Mouse (Mus musculus) limb, embryonic 10.5 days (tissue): ENCODE results near the gene Plxna2. TPM values are rescaled to one million over a fixed set of nuclear protein-coding genes. Genes with fewer than 3 reads are reported as not detected.

Experiments used
- DNase-seq: peaks from one replicate; pipeline ENCODE4 v3.0.0-alpha.2; 2017; ENCODE audit warnings: low spot score
- H3K27ac ChIP-seq: fragments of 300-500 bp; sonication (generic); 2 replicates; pipeline ENCODE4 v1.5.1; 2016; ENCODE audit warnings: mild to moderate bottlenecking
- H3K27me3 ChIP-seq: fragments of 300-500 bp; sonication (generic); 2 replicates; pipeline ENCODE4 v1.6.1; 2016; ENCODE audit warnings: low read depth, mild to moderate bottlenecking; ENCODE audit not compliant: poor library complexity, severe bottlenecking
- H3K36me3 ChIP-seq: fragments of 300-500 bp; sonication (generic); 2 replicates; pipeline ENCODE4 v1.6.1; 2016; ENCODE audit warnings: mild to moderate bottlenecking, moderate library complexity
- H3K4me1 ChIP-seq: fragments of 300-500 bp; sonication (generic); 2 replicates; pipeline ENCODE4 v1.6.1; 2016
- H3K4me3 ChIP-seq: fragments of 300-500 bp; sonication (generic); 2 replicates; pipeline ENCODE4 v1.5.1; 2016; ENCODE audit warnings: mild to moderate bottlenecking, moderate library complexity
- H3K9me3 ChIP-seq: fragments of 300-500 bp; sonication (generic); replicated peaks from 2 replicates; pipeline ENCODE4 v1.6.1; 2016; ENCODE audit warnings: mild to moderate bottlenecking
- WGBS: fragments of 180-500 bp; shearing (Covaris S2); methylation state at CpG from one replicate; pipeline ENCODE4 v1.1.7; 2016; 5-methylcytosine and 5-hydroxymethylcytosine counted together
- polyA plus RNA-seq: library from polyadenylated mRNA; unstranded; fragments of >200 nt; fragmentation: Nextera tagmentation; extraction: Ambion mirVana; gene quantifications from 2 replicates; pipeline ENCODE4 v1.2.1, GENCODE M21; 2016

Gene Plxna2
- polyA plus RNA-seq, 1 experiment from 2014 or later, result 6.4 TPM

GRCm38 (mm10) chr1:194627286-194627685 is 9.3 kb downstream of the Plxna2 start:
- peaks cover 78% of the 10 kb centered on the region for H3K4me1 ChIP-seq
- H3K27me3 ChIP-seq, result peaks cover 17% of the 10 kb centered on the region
- no peaks in the 10 kb centered on the region for H3K9me3 ChIP-seq
- DNase-seq, result no peak
- no peak overlapping the region for H3K4me3 ChIP-seq
- H3K27ac ChIP-seq, result no peak overlapping the region; the same call in 1 of the 2 replicates
- no peaks in the 10 kb centered on the region for H3K36me3 ChIP-seq

GRCm38 (mm10) chr1:194629135-194629689 is 11.2 kb downstream of the Plxna2 start:
- Histone ChIP-seq H3K27ac (peak overlapping the region; percentile 43), H3K27me3 (0 out of 2 replicates have a peak, but pooled peaks cover 5% of the 10 kb centered on the region), H3K4me1 (peaks cover 78% of the 10 kb centered on the region), H3K9me3 (no peaks in the 10 kb centered on the region), H3K4me3 (no peak overlapping the region), H3K36me3 (no peaks in the 10 kb centered on the region)
- no peak for DNase-seq
- WGBS, result 42% methylated on average over 2 of the region's 2 CpGs

- Histone ChIP-seq H3K27ac (peak overlapping the region; percentile 19; the same call in 1 of the 2 replicates), H3K9me3 (no peaks in the 10 kb centered on the region), H3K4me3 (no peak overlapping the region), H3K36me3 (no peaks in the 10 kb centered on the region), H3K27me3 (no peaks in the 10 kb centered on the region), H3K4me1 (peaks cover 82% of the 10 kb centered on the region)
- WGBS, result 45% methylated on average over 1 of the region's 1 CpGs
- no peak for DNase-seq
Observed at GRCm38 (mm10) chr1:194630498-194631056, 12.6 kb downstream of the Plxna2 start.

GRCm38 (mm10) chr1:194631574-194631973 is 13.6 kb downstream of the Plxna2 start:
- no peaks in the 10 kb centered on the region for H3K9me3 ChIP-seq
- H3K27me3 ChIP-seq, result no peaks in the 10 kb centered on the region
- no peak overlapping the region for H3K4me3 ChIP-seq
- no peak for DNase-seq
- peaks cover 78% of the 10 kb centered on the region for H3K4me1 ChIP-seq
- no peaks in the 10 kb centered on the region for H3K36me3 ChIP-seq
- no peak overlapping the region for H3K27ac ChIP-seq
- 4% methylated on average over 1 of the region's 1 CpGs for WGBS

- WGBS, result 94% methylated on average over 1 of the region's 1 CpGs
- no peak overlapping the region for H3K27ac ChIP-seq
- peaks cover 76% of the 10 kb centered on the region for H3K4me1 ChIP-seq
- H3K27me3 ChIP-seq, result no peaks in the 10 kb centered on the region
- no peaks in the 10 kb centered on the region for H3K36me3 ChIP-seq
- H3K9me3 ChIP-seq, result no peaks in the 10 kb centered on the region
- no peak for DNase-seq
- no peak overlapping the region for H3K4me3 ChIP-seq
Observed at GRCm38 (mm10) chr1:194632029-194632428, 14.0 kb downstream of the Plxna2 start.

DNA sequence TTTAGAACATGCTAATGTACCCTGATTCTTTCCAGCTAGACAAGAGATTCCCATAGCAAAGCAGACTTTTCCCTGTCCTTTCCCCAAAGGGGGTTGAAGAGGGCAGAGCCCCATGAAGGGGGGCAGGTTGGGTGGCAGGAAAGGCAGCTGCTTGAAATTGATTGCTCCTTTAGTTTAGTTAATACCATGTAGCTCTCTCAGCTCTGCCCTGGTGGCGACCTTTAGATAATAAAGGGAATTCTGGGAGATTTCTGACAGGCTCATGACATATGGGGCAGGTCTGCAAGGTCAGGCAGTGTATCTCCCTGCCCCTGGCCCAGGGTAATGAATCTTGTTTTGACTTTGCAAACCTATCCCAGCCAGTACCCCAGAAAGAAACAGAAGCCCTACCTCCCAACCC is 17.4 kb downstream of the Plxna2 start:
- DNase-seq, result no peak
- no peak overlapping the region for H3K4me3 ChIP-seq
- WGBS, result 23% methylated on average over 1 of the region's 1 CpGs
- no peaks in the 10 kb centered on the region for H3K9me3 ChIP-seq
- H3K4me1 ChIP-seq, result peaks cover 52% of the 10 kb centered on the region
- H3K27me3 ChIP-seq, result no peaks in the 10 kb centered on the region
- no peak overlapping the region for H3K27ac ChIP-seq
- no peaks in the 10 kb centered on the region for H3K36me3 ChIP-seq

DNA sequence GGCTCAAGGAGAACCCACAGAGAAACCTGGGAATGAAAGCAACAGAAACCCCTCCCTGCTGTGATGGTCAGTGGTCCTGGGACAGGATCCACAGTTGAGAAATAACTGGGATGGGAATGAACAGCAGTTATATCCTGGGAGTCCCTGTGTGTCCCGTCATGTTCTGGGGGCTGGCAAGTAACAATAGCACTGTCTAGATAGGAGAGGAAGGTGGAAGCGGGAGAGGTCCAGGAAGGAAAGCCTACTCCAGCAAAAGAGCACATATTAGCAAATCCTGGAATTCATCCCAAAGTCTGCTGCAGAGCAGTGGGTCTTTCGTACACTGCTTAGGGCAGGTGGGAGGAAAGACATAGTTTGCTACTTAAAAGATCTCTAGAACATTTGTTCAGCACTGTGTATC is 17.9 kb downstream of the Plxna2 start:
- Histone ChIP-seq H3K9me3 (no peaks in the 10 kb centered on the region), H3K4me1 (peaks cover 50% of the 10 kb centered on the region), H3K27ac (no peak overlapping the region), H3K27me3 (no peaks in the 10 kb centered on the region), H3K4me3 (no peak overlapping the region), H3K36me3 (no peaks in the 10 kb centered on the region)
- 64% methylated on average over 3 of the region's 3 CpGs for WGBS
- DNase-seq, result no peak

GRCm38 (mm10) chr1:194637391-194638304 is 19.6 kb downstream of the Plxna2 start:
- no peak for DNase-seq
- Histone ChIP-seq H3K27me3 (no peaks in the 10 kb centered on the region), H3K9me3 (no peaks in the 10 kb centered on the region), H3K4me3 (no peak overlapping the region), H3K27ac (no peak overlapping the region), H3K4me1 (peaks cover 46% of the 10 kb centered on the region), H3K36me3 (no peaks in the 10 kb centered on the region)
- WGBS, result 32% methylated on average over 5 of the region's 5 CpGs

DNA sequence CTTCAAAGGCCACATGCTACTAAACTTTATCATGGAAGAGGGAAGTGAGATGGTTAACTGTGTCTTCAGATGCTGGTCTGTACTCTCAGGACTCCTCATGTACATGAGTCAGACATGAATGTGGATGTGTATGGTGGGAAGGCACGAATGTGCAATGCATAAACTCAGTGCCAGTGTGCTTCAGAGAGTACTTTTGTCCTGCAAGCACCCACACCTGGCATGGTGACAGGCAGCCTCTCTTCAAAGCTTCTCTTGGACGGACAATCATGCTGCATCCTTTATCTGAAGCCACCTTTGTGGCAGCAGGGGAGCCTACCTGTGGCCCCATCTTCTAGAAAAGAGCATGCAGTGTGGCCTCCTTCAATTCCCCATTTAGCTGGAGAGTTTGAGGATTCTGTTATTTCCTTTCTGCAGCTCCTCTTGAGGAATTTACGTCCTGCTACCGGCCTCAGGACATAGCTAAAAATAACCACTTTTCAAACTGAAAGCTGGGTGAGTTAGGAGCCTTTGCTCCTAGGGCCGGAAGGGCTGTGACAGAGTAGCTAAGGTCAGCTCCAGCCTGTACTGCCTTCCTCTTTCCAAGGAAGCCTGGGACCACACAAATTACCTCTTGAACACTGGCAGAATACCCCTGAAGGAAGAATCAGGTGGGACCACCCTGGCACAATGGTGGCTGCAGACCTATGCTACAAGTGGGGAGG is 23.7 kb downstream of the Plxna2 start:
- Histone ChIP-seq H3K9me3 (no peaks in the 10 kb centered on the region), H3K27ac (no peak overlapping the region), H3K27me3 (no peaks in the 10 kb centered on the region), H3K4me1 (peaks cover 25% of the 10 kb centered on the region), H3K4me3 (no peak overlapping the region), H3K36me3 (peaks cover 15% of the 10 kb centered on the region; the same call in 1 of the 2 replicates)
- DNase-seq, result no peak
- WGBS, result 55% methylated on average over 5 of the region's 5 CpGs

- Histone ChIP-seq H3K27me3 (no peaks in the 10 kb centered on the region), H3K9me3 (no peaks in the 10 kb centered on the region), H3K4me1 (peaks cover 21% of the 10 kb centered on the region), H3K4me3 (no peak overlapping the region), H3K36me3 (peaks cover 15% of the 10 kb centered on the region; the same call in 1 of the 2 replicates), H3K27ac (no peak overlapping the region)
- 74% methylated on average over 1 of the region's 1 CpGs for WGBS
- DNase-seq, result no peak
Observed at GRCm38 (mm10) chr1:194642302-194642787, 24.3 kb downstream of the Plxna2 start.

DNA sequence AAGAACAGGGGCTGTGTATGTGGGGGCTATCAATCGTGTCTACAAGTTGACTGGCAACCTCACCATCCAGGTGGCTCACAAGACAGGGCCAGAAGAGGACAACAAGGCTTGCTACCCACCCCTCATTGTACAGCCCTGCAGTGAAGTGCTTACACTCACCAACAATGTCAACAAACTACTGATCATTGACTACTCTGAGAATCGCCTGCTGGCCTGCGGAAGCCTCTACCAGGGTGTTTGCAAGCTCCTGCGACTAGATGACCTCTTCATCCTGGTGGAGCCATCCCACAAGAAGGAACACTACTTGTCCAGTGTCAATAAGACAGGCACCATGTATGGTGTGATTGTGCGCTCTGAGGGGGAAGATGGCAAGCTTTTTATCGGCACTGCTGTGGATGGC is 25.9 kb downstream of the Plxna2 start:
- H3K27me3 ChIP-seq, result no peaks in the 10 kb centered on the region
- DNase-seq, result no peak
- 91% methylated on average over 6 of the region's 6 CpGs for WGBS

DNA sequence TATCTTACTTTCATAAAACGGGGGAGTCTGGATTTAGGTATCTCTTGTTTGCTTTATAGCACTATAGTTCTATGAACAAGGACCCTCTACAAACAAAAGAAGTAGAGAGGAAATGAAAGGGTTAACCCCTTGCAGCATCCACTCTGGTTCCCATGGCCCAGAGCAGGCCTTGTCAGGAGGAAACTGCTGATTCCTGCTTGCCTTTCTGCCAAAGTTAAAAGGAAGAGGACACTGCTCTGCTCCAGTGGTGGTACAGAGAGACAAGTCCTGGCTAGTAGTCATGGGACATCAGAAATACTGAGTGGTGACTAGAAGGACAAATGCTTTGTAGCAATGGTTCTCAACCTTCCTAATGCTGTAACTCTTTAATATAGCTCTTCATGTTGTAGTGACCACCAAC is 27.9 kb downstream of the Plxna2 start:
- 90% methylated on average over 1 of the region's 1 CpGs for WGBS
- H3K36me3 ChIP-seq, result peaks cover 17% of the 10 kb centered on the region; the same call in 1 of the 2 replicates

More for the DNA sequence above, 25.9 kb downstream of the Plxna2 start:
- H3K36me3 ChIP-seq, result peaks cover 15% of the 10 kb centered on the region; the same call in 1 of the 2 replicates
- H3K27ac ChIP-seq, result no peak overlapping the region
- peaks cover 17% of the 10 kb centered on the region for H3K4me1 ChIP-seq
- H3K9me3 ChIP-seq, result no peaks in the 10 kb centered on the region
- H3K4me3 ChIP-seq, result no peak overlapping the region

More for the DNA sequence above, 27.9 kb downstream of the Plxna2 start:
- Histone ChIP-seq H3K4me1 (peaks cover 11% of the 10 kb centered on the region), H3K27me3 (no peaks in the 10 kb centered on the region), H3K9me3 (no peaks in the 10 kb centered on the region), H3K4me3 (no peak overlapping the region), H3K27ac (no peak overlapping the region)
- DNase-seq, result no peak
